Mouse (Mus musculus) stomach, embryonic 14.5 days (tissue): ENCODE data around the gene Cbx7. TPM values are rescaled to one million over a fixed set of nuclear protein-coding genes. Genes with fewer than 3 reads are reported as not detected.
A peak's percentile ranks its signal among the peaks of the same experiment; 100 is the strongest.

Experiments used
- ATAC-seq: fragments of 200-750 bp; cut with Nextera tagmentation; 2 replicates; pipeline ENCODE4 v1.8.0; 2017; ENCODE audit warnings: low read depth, moderate TSS enrichment; ENCODE audit not compliant: insufficient number of reproducible peaks, insufficient read depth, low FRiP score
- H3K27ac ChIP-seq: fragments of 300-500 bp; sonication (generic); 2 replicates; pipeline ENCODE4 v1.5.1; 2014; ENCODE audit warnings: mild to moderate bottlenecking, low read length, moderate library complexity, mixed read lengths
- H3K27me3 ChIP-seq: fragments of 300-500 bp; sonication (generic); 2 replicates; pipeline ENCODE4 v1.6.1; 2014; ENCODE audit warnings: low read length, control low read depth, mixed read lengths; ENCODE audit not compliant: control insufficient read depth, insufficient read depth
- H3K36me3 ChIP-seq: fragments of 300-500 bp; sonication (generic); 2 replicates; pipeline ENCODE4 v1.6.1; 2014; ENCODE audit warnings: mild to moderate bottlenecking, control low read depth, low read length, moderate library complexity, mixed read lengths; ENCODE audit not compliant: control insufficient read depth, insufficient read depth
- H3K4me1 ChIP-seq: fragments of 300-500 bp; sonication (generic); 2 replicates; pipeline ENCODE4 v1.6.1; 2014; ENCODE audit warnings: low read length, control low read depth, mixed read lengths; ENCODE audit not compliant: control insufficient read depth, insufficient read depth
- H3K4me2 ChIP-seq: fragments of 300-500 bp; sonication (generic); replicated peaks from 2 replicates; pipeline ENCODE4 v1.6.1; 2014; ENCODE audit warnings: low read depth, low read length, control low read depth
- H3K4me3 ChIP-seq: fragments of 300-500 bp; sonication (generic); 2 replicates; pipeline ENCODE4 v1.5.1; 2014; ENCODE audit warnings: low read depth, low read length, control low read depth
- H3K9ac ChIP-seq: fragments of 300-500 bp; sonication (generic); replicated peaks from 2 replicates; pipeline ENCODE4 v1.6.1; 2014; ENCODE audit warnings: low read depth, mild to moderate bottlenecking, control low read depth, low read length, moderate library complexity, mixed read lengths
- H3K9me3 ChIP-seq: fragments of 300-500 bp; sonication (generic); 2 replicates; pipeline ENCODE4 v1.6.1; 2016; ENCODE audit warnings: low read depth, low read length, control low read depth; ENCODE audit not compliant: control insufficient read depth
- WGBS: fragments of 180-500 bp; shearing (Covaris S2); extraction: QIAGEN DNeasy Blood & Tissue Kit; methylation state at CpG from one replicate; pipeline ENCODE4 v1.1.7; 2014; 5-methylcytosine and 5-hydroxymethylcytosine counted together
- polyA plus RNA-seq: library from polyadenylated mRNA; unstranded; fragments of >200 nt; fragmentation: Nextera tagmentation; extraction: Ambion mirVana; gene quantifications from 2 replicates; pipeline ENCODE4 v1.2.1, GENCODE M21; 2014

The Cbx7 gene
- polyA plus RNA-seq, 1 experiment from 2014 or later, result 5.8 TPM

DNA sequence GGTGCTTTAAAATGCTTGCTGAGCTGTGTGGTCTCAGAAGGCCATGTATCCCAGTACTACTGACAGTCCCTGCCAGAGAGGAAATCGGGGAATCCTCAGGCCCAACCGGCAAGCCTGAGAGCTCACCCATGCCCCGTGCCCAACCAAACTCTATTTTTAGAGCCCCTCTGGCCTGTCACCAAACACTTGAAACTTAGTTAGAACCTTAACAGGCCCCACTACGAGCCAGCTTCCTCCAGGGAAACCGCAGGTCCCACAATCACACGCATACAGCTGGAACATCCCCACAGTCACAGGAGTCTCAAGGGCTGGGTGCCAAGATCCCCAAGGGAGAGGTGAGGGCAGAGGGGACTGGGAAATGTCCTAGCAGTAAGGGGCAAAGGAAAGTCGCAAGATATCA is 35.2 kb upstream of the Cbx7 start:
- no peak for ATAC-seq
- H3K36me3 ChIP-seq, result no peaks in the 10 kb centered on the region
- 67% methylated on average over 7 of the region's 7 CpGs for WGBS
- no peaks in the 10 kb centered on the region for H3K4me1 ChIP-seq
- H3K4me2 ChIP-seq, result no peak overlapping the region
- H3K9me3 ChIP-seq, result no peaks in the 10 kb centered on the region
- no peak overlapping the region for H3K4me3 ChIP-seq
- H3K27ac ChIP-seq, result peak overlapping the region; percentile 10; the same call in 1 of the 2 replicates
- H3K9ac ChIP-seq, result no peak overlapping the region
- no peaks in the 10 kb centered on the region for H3K27me3 ChIP-seq

- Histone ChIP-seq H3K27ac (peak overlapping the region; percentile 34; the same call in 1 of the 2 replicates), H3K9ac (no peak overlapping the region), H3K4me1 (no peaks in the 10 kb centered on the region), H3K4me3 (no peak overlapping the region), H3K9me3 (no peaks in the 10 kb centered on the region), H3K27me3 (no peaks in the 10 kb centered on the region), H3K4me2 (no peak overlapping the region), H3K36me3 (no peaks in the 10 kb centered on the region)
- 68% methylated on average over 10 of the region's 10 CpGs for WGBS
- ATAC-seq, result no peak
Measured at GRCm38 (mm10) chr15:80005436-80005835, 34.5 kb upstream of the Cbx7 start.

DNA sequence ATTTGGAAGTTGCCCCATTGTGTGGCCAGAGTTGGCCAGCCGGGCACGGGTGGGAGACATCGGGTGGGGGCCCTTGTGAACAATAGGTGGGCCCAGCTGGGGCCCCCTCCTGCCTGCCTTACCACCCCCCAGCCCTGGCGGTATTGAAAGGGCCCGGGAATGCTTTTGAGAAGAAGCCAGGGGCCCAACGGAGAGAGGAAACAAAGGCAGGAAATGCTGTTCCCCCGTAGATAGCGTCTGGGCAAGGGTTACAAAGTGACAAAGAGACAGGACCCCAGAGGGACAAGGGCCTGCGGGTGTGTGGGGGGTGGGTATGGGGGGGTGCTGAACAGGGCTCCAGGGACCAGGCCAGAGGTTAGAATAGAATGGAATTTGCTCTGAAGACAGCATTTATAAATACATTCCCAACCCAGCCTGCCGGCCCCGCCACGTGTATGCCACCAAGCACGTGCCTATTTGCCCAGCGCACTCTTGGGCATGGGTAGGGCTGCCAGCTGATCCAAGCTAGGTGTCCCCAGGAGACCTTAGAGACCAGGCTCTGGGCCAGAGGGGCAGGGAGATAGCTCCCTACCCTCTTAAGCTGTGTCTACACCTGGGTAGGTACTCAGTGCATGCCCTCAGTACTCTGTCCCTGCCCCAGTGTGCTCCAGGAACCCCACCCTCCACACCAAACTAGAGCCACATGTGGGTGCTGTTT is 33.9 kb upstream of the Cbx7 start:
- ATAC-seq, result 0 out of 2 replicates have a peak, but pooled peaks have one; percentile 20

DNA sequence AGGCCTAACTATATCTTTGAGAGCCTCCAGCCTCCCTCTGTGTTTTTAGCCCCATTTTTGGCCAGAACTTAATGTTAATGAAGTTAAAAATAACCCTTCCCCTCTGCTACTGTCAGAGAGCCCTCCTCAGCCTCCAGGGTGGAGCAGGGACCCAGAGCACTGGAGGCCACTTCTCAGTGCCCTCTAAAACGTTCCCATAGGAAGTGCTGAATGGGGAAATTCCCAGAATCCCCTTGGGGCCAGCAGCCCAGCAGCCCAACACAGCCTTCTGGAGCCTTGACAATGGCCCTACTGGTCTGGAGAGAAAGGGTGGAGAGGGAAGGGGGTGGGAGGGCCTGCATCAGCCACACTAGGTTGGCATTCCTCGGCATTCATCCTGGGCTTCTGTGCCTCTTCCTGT is 32.7 kb upstream of the Cbx7 start:
- Histone ChIP-seq H3K27ac (no peak overlapping the region), H3K9me3 (no peaks in the 10 kb centered on the region), H3K4me2 (no peak overlapping the region), H3K4me3 (no peak overlapping the region), H3K27me3 (no peaks in the 10 kb centered on the region), H3K4me1 (no peaks in the 10 kb centered on the region), H3K36me3 (no peaks in the 10 kb centered on the region), H3K9ac (no peak overlapping the region)
- WGBS, result 55% methylated on average over 2 of the region's 2 CpGs
- no peak for ATAC-seq

More for the DNA sequence above, 33.9 kb upstream of the Cbx7 start:
- Histone ChIP-seq H3K27ac (peak overlapping the region; percentile 34; the same call in 1 of the 2 replicates), H3K27me3 (no peaks in the 10 kb centered on the region), H3K9ac (no peak overlapping the region), H3K4me2 (no peak overlapping the region), H3K9me3 (no peaks in the 10 kb centered on the region), H3K36me3 (no peaks in the 10 kb centered on the region), H3K4me1 (no peaks in the 10 kb centered on the region), H3K4me3 (no peak overlapping the region)
- 42% methylated on average over 14 of the region's 14 CpGs for WGBS

GRCm38 (mm10) chr15:80001601-80002000 is 30.7 kb upstream of the Cbx7 start:
- 89% methylated on average over 23 of the region's 23 CpGs for WGBS
- H3K4me3 ChIP-seq, result no peak overlapping the region

DNA sequence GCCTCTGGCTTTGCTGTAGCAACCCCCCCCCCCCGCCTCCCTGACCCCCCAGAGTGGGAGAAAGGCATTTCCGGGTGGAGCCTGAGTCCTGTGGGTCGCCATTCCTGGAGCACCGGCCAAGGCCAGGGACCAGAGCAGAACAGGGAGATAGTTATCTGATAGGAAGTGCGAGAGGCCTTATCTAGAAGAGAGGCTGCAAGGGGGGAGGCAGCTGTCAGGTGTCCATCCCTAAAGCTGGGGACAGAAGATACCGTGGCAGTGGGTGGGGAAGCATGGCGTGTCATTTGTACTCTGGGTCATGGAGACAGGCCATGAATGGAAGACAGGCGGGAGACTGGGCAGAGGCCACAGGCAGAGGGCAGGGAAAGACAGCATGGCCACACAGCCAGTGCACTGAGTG is 29.8 kb upstream of the Cbx7 start:
- Histone ChIP-seq H3K27me3 (no peaks in the 10 kb centered on the region), H3K4me1 (no peaks in the 10 kb centered on the region), H3K4me3 (no peak overlapping the region), H3K27ac (no peak overlapping the region), H3K36me3 (no peaks in the 10 kb centered on the region), H3K9me3 (no peaks in the 10 kb centered on the region), H3K9ac (no peak overlapping the region), H3K4me2 (no peak overlapping the region)
- WGBS, result 36% methylated on average over 8 of the region's 8 CpGs
- no peak for ATAC-seq

More at GRCm38 (mm10) chr15:80001601-80002000, 30.7 kb upstream of the Cbx7 start:
- H3K27ac ChIP-seq, result no peak overlapping the region
- H3K4me1 ChIP-seq, result no peaks in the 10 kb centered on the region
- H3K36me3 ChIP-seq, result no peaks in the 10 kb centered on the region
- H3K9ac ChIP-seq, result no peak overlapping the region
- ATAC-seq, result no peak
- no peaks in the 10 kb centered on the region for H3K9me3 ChIP-seq
- H3K27me3 ChIP-seq, result no peaks in the 10 kb centered on the region
- no peak overlapping the region for H3K4me2 ChIP-seq

GRCm38 (mm10) chr15:79997988-79998387 is 27.1 kb upstream of the Cbx7 start:
- Histone ChIP-seq H3K9ac (no peak overlapping the region), H3K4me3 (no peak overlapping the region), H3K36me3 (no peaks in the 10 kb centered on the region), H3K27me3 (no peaks in the 10 kb centered on the region), H3K4me1 (no peaks in the 10 kb centered on the region), H3K4me2 (no peak overlapping the region), H3K27ac (no peak overlapping the region), H3K9me3 (no peaks in the 10 kb centered on the region)
- no peak for ATAC-seq
- 62% methylated on average over 3 of the region's 3 CpGs for WGBS

GRCm38 (mm10) chr15:79996781-79997180 is 25.9 kb upstream of the Cbx7 start:
- 91% methylated on average over 11 of the region's 11 CpGs for WGBS
- no peaks in the 10 kb centered on the region for H3K36me3 ChIP-seq
- H3K9ac ChIP-seq, result no peak overlapping the region

GRCm38 (mm10) chr15:79995552-79995951 is 24.6 kb upstream of the Cbx7 start:
- Histone ChIP-seq H3K9me3 (no peaks in the 10 kb centered on the region), H3K9ac (no peak overlapping the region), H3K4me3 (no peak overlapping the region), H3K27me3 (no peaks in the 10 kb centered on the region), H3K4me2 (no peak overlapping the region), H3K27ac (no peak overlapping the region), H3K4me1 (no peaks in the 10 kb centered on the region), H3K36me3 (no peaks in the 10 kb centered on the region)
- WGBS, result 96% methylated on average over 7 of the region's 7 CpGs
- ATAC-seq, result no peak

More at GRCm38 (mm10) chr15:79996781-79997180, 25.9 kb upstream of the Cbx7 start:
- H3K9me3 ChIP-seq, result no peaks in the 10 kb centered on the region
- no peak for ATAC-seq
- no peak overlapping the region for H3K27ac ChIP-seq
- no peak overlapping the region for H3K4me2 ChIP-seq
- H3K4me1 ChIP-seq, result no peaks in the 10 kb centered on the region
- H3K4me3 ChIP-seq, result no peak overlapping the region
- H3K27me3 ChIP-seq, result no peaks in the 10 kb centered on the region
